Mouse (Mus musculus) heart, embryonic 13.5 days (tissue): ENCODE results near the gene Nbr1. TPM values are rescaled to one million over a fixed set of nuclear protein-coding genes. Genes with fewer than 3 reads are reported as not detected.
"Not testable (repeated sequence)": the region's sequence is repeated elsewhere in the genome, so short reads cannot be mapped to it uniquely, and the experiment has no call there.

ENCODE experiments used
- ATAC-seq: fragments of 200-750 bp; cut with Nextera tagmentation; 2 replicates; pipeline ENCODE4 v1.8.0; 2017; ENCODE audit warnings: moderate TSS enrichment; ENCODE audit not compliant: insufficient number of reproducible peaks, low FRiP score, low TSS enrichment; ENCODE audit errors: extremely low read depth
- H3K27ac ChIP-seq: fragments of 300-500 bp; sonication (generic); replicated peaks from 2 replicates; pipeline ENCODE4 v1.5.1; 2015; ENCODE audit warnings: moderate library complexity, mild to moderate bottlenecking, inconsistent platforms
- H3K27me3 ChIP-seq: fragments of 300-500 bp; sonication (generic); replicated peaks from 2 replicates; pipeline ENCODE4 v1.6.1; 2015; ENCODE audit warnings: mild to moderate bottlenecking, inconsistent platforms
- H3K36me3 ChIP-seq: fragments of 300-500 bp; sonication (generic); 2 replicates; pipeline ENCODE4 v1.6.1; 2015; ENCODE audit warnings: mild to moderate bottlenecking, inconsistent platforms
- H3K4me1 ChIP-seq: fragments of 300-500 bp; sonication (generic); 2 replicates; pipeline ENCODE4 v1.6.1; 2015; ENCODE audit warnings: inconsistent platforms
- H3K4me2 ChIP-seq: fragments of 300-500 bp; sonication (generic); 2 replicates; pipeline ENCODE4 v1.6.1; 2015; ENCODE audit warnings: inconsistent platforms, mild to moderate bottlenecking, moderate library complexity
- H3K4me3 ChIP-seq: fragments of 300-500 bp; sonication (generic); 2 replicates; pipeline ENCODE4 v1.5.1; 2015; ENCODE audit warnings: moderate library complexity, mild to moderate bottlenecking, inconsistent platforms
- H3K9ac ChIP-seq: fragments of 300-500 bp; sonication (generic); 2 replicates; pipeline ENCODE4 v1.6.1; 2015; ENCODE audit warnings: inconsistent platforms, mild to moderate bottlenecking, moderate library complexity
- H3K9me3 ChIP-seq: fragments of 300-500 bp; sonication (generic); 2 replicates; pipeline ENCODE4 v1.6.1; 2016; ENCODE audit warnings: inconsistent platforms
- WGBS: fragments of 180-500 bp; shearing (Covaris S2); methylation state at CpG from one replicate; pipeline ENCODE4 v1.1.7; 2015; ENCODE audit warnings: mixed read lengths; 5-methylcytosine and 5-hydroxymethylcytosine counted together
- polyA plus RNA-seq: library from polyadenylated mRNA; unstranded; fragments of >200 nt; fragmentation: Nextera tagmentation; extraction: Ambion mirVana; gene quantifications from 2 replicates; pipeline ENCODE4 v1.2.1, GENCODE M21; 2015

Gene Nbr1
- polyA plus RNA-seq, 1 experiment from 2014 or later, result 54.9 TPM

- peak within 1 kb of the TSS; percentile 99 for H3K27ac ChIP-seq
- WGBS, result under 1% methylated on average over 34 of the region's 34 CpGs
Observed at GRCm38 (mm10) chr11:101626995-101627856, 75.3 kb downstream of the Nbr1 start, which contains the start of gene Rdm1. Rdm1 (plus strand) TSS chr11:101627195.

GRCm38 (mm10) chr11:101627857-101628559 is 76.1 kb downstream of the Nbr1 start:
- Histone ChIP-seq H3K9me3 (no peaks in the 10 kb centered on the region), H3K4me1 (peaks cover 9% of the 10 kb centered on the region), H3K4me2 (peak overlapping the region; percentile 80), H3K27me3 (no peaks in the 10 kb centered on the region), H3K27ac (peak overlapping the region; percentile 99), H3K4me3 (peak overlapping the region; percentile 69), H3K36me3 (peaks cover 12% of the 10 kb centered on the region; the same call in 1 of the 2 replicates), H3K9ac (peak overlapping the region; percentile 91)
- under 1% methylated on average over 32 of the region's 33 CpGs for WGBS
- ATAC-seq, result peak; percentile 27; the same call in 1 of the 2 replicates

More at GRCm38 (mm10) chr11:101626995-101627856, 75.3 kb downstream of the Nbr1 start, which contains the start of gene Rdm1:
- H3K27me3 ChIP-seq, result no peaks in the 10 kb centered on the region
- peak; percentile 69; the same call in 1 of the 2 replicates for ATAC-seq
- peaks cover 9% of the 10 kb centered on the region for H3K4me1 ChIP-seq
- peak within 1 kb of the TSS; percentile 69 for H3K4me3 ChIP-seq
- H3K9me3 ChIP-seq, result no peaks in the 10 kb centered on the region
- H3K36me3 ChIP-seq, result peaks cover 10% of the 10 kb centered on the region; the same call in 1 of the 2 replicates
- H3K4me2 ChIP-seq, result peak within 1 kb of the TSS; percentile 80
- H3K9ac ChIP-seq, result peak within 1 kb of the TSS; percentile 91

DNA sequence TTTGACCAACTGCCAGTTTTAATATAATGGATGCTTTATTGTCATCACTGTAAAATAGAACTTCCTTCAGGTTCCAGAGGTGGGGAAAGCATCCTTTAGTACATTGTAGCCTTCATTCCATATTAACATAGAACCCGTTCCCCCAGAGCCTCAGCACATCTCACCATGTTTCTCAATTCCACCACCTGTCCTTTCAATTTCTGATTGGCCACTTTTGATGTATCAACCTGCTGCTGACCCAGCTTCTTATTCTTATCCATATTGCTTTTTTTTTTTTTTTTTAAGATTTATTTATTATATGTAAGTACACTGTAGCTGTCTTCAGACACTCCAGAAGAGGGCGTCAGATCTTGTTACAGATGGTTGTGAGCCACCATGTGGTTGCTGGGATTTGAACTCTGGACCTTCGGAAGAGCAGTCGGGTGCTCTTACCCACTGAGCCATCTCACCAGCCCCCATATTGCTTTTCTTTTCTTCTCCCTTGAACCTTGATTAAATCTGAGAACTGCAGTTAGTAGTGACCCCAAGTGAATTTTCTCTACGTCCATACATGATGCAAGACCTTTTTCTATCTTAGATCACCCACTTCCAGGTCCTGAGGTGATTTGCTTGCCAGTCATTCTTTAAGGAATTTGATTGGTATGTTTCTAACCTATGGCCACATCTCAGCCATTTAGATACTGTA is 76.9 kb downstream of the Nbr1 start:
- H3K27me3 ChIP-seq, H3K27ac ChIP-seq, ATAC-seq, H3K9me3 ChIP-seq, H3K4me1 ChIP-seq: not testable (repeated sequence)
- 73% methylated on average over 4 of the region's 5 CpGs for WGBS
- peak overlapping the region; percentile 69 for H3K4me3 ChIP-seq
- peak overlapping the region; percentile 91 for H3K9ac ChIP-seq
- peaks cover 21% of the 10 kb centered on the region for H3K36me3 ChIP-seq
- peak overlapping the region; percentile 80 for H3K4me2 ChIP-seq

Other genes with a start within 250 kb of the Nbr1 start
- 128 and 130 TPM in 2 replicates for gene Becn1, start 249.9 kb upstream of the Nbr1 start, polyA plus RNA-seq
- 99.0 and 105 TPM in 2 replicates for gene Psme3, start 235.9 kb upstream of the Nbr1 start, polyA plus RNA-seq
- gene Aoc2, start 227.1 kb upstream of the Nbr1 start, polyA plus RNA-seq, result 0.70 and 0.75 TPM in 2 replicates
- 0.28 and 0.32 TPM in 2 replicates for gene Aoc3, start 221.5 kb upstream of the Nbr1 start, polyA plus RNA-seq
- not detected in 2 replicates for gene G6pc, start 184.6 kb upstream of the Nbr1 start, polyA plus RNA-seq
- gene Aarsd1, start 134.5 kb upstream of the Nbr1 start, polyA plus RNA-seq, result 35.4 and 45.9 TPM in 2 replicates
- 14.7 and 18.3 TPM in 2 replicates for gene Gm27029, start 127.4 kb upstream of the Nbr1 start, polyA plus RNA-seq
- 13.1 and 14.3 TPM in 2 replicates for gene Rundc1, start 127.1 kb upstream of the Nbr1 start, polyA plus RNA-seq
- 71.6 and 75.1 TPM in 2 replicates for gene Ptges3l, start 126.8 kb upstream of the Nbr1 start, polyA plus RNA-seq
- gene Rpl27, start 109.9 kb upstream of the Nbr1 start, polyA plus RNA-seq, result 222 and 239 TPM in 2 replicates
- 11.6 and 13.7 TPM in 2 replicates for gene Ifi35, start 103.7 kb upstream of the Nbr1 start, polyA plus RNA-seq
- gene Rnd2, start 87.2 kb upstream of the Nbr1 start, polyA plus RNA-seq, result 23.5 and 26.4 TPM in 2 replicates
- gene Vat1, start 85.9 kb upstream of the Nbr1 start, polyA plus RNA-seq, result 28.0 and 28.9 TPM in 2 replicates
- 5.5 and 7.0 TPM in 2 replicates for gene Brca1, start 194 bp upstream of the Nbr1 start, polyA plus RNA-seq
- 4.0 and 4.4 TPM in 2 replicates for gene Tmem106a, start 30.1 kb downstream of the Nbr1 start, polyA plus RNA-seq
- gene Gm11634, start 47.1 kb downstream of the Nbr1 start, polyA plus RNA-seq, result not detected in 2 replicates
- 31.8 and 37.0 TPM in 2 replicates for gene Rdm1, start 75.0 kb downstream of the Nbr1 start, polyA plus RNA-seq
- 8.7 and 9.1 TPM in 2 replicates for gene Arl4d, start 113.4 kb downstream of the Nbr1 start, polyA plus RNA-seq
- 18.8 and 20.1 TPM in 2 replicates for gene Dhx8, start 180.8 kb downstream of the Nbr1 start, polyA plus RNA-seq
- 8.2 and 9.5 TPM in 2 replicates for gene Etv4, start 233.2 kb downstream of the Nbr1 start, polyA plus RNA-seq